Mouse (Mus musculus) layer of hippocampus, postnatal 14 days (tissue): Measurements from ENCODE around the gene Pcmtd2. TPM values are rescaled to one million over a fixed set of nuclear protein-coding genes. Genes with fewer than 3 reads are reported as not detected.
"Not testable (repeated sequence)": the region's sequence is repeated elsewhere in the genome, so short reads cannot be mapped to it uniquely, and the experiment has no call there.

Source experiments
- DNase-seq, 2 experiments: peaks; one replicate each; pipeline ENCODE4 v3.0.0; 2021 to 2022; ENCODE audit warnings: low spot score in 2 of 2, mixed read lengths in 1 of 2
- long read RNA-seq, 2 experiments: library from polyadenylated mRNA; stranded (forward); transcript quantifications; one replicate each; pipeline ENCODE4 v2.0.0; 2021
- total RNA-seq, 2 experiments: library from RNA; stranded (reverse); gene quantifications; 2 replicates each; pipeline ENCODE4 v1.2.3; 2021

Gene Pcmtd2
- 10 to 100 TPM; 66.9 to 73.3 TPM for total RNA-seq
- long read RNA-seq, experiment 1, transcript Pcmtd2-201 (7 exons, 3,569 nt), result major isoform, 35 of 48 reads
- long read RNA-seq, experiment 1, partial matches to known transcripts, result 3 of 48 reads
- long read RNA-seq, experiment 1, other reads (novel, unspliced or antisense), result 8 of 48 reads
- long read RNA-seq, experiment 2, transcript Pcmtd2-201 (7 exons, 3,569 nt), result major isoform, 50 of 62 reads
- long read RNA-seq, experiment 2, partial matches to known transcripts, result 0 of 62 reads
- long read RNA-seq, experiment 2, other reads (novel, unspliced or antisense), result 11 of 62 reads

DNA sequence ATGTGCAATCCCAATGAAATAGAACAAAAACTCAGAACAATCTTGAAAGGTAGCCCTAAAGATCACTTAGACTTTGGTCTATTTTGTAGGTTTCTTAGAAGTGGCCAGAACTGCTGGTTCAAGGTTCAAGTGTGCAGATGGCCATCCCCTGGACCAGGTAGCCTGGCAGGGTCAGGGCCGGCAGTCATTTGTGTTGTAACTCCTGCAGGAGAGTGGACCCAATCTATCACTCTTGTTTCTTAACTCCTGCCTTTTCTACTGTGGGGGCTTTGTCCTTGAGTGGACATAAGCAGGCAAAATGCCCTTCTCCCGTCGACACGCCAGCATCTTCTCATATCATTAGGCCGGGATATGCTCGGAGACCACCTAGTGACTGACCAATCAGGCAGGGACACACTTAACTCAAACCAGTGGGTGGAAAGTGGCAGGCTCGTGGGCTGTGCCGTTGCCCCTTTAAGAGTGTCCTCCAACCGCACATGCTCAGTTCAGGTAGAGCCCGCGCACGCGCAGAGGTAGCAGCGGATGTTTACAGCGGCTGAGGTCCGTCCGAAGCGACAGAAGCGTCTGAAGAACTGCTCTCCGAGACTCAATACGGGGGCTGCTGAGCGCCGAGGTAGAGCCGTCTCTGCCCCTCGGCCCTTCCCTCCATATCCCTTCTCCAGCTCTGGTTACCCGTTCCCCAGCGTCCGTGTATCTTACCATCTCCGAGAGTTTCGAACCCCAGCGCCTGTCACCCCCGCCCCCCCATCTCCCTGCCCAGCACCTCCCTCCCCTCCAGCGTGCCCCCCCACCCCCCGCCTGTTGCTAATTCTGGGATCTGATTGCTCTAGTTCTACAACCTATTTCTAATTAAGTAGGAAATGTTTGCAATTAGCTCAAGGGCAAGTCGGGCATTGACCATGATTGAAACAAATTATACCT lies at the start of gene Pcmtd2:
Gene Pcmtd2, plus strand, starts transcription at position 483 of the 921 bp plus-strand sequence.
- DNase-seq, result peak; percentile 87 to 95

DNA sequence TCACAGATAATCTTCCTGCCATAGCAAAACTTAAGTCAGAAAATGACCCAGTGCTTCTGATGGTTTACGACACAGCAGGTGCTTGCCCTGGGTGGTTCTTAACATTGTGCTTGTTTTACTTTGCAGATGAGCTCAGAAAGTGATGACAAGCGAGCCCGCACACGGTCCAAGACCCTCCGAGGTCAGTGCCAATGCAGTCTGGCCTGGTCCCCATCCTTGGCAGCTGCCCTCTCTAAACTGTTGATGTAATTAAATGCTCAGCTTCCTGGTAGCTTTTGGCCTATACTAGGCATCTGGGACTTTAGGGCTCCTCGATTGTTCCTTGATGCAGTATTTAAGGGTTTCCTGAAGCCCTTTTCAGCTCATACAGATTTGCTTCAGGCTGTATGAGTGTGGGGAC lies 48.3 kb upstream of the Pcmtd2 start:
- no peak for DNase-seq

DNA sequence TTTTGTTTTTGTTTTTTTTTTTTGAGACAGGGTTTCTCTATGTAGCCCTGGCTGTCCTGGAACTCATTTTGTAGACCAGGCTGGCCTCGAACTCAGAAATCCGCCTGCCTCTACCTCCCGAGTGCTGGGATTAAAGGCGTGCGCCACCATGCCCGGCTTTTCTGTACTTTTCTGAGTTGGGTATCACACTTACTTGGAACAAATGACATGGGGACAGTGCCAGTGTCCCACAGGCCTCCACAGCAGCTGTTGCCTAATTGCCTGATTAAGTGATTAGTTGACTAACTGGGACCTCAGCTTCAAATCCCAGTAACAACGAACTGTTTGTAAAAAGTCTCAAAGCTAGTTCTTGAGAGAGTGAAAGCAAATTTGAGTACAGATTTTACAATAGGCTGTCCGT lies 44.5 kb upstream of the Pcmtd2 start:
- not testable (repeated sequence) for DNase-seq

DNA sequence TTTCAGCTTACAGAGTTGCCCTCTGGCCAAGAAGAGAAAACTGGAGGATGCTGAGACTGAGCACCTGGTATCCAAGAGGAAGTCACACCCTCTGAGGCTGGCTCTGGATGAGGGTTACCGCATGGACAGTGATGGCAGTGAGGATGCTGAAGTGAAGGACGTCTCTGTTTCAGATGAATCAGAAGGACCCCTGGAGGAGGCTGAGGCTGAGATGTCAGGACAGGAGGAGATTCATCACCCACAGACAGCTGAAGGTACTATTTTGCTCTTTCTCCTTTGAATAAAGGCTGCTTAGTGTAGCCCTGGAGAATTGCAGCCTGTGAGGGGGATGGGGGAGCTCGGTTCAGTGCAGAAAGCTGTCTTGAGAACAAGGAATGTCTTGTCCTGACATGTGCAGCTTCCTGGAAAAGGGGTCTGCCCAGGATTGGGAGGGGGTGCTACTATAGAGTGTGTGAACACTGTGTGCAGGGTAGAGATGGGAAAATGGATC lies 42.0 kb upstream of the Pcmtd2 start:
- peak; percentile 16 to 58 for DNase-seq

DNA sequence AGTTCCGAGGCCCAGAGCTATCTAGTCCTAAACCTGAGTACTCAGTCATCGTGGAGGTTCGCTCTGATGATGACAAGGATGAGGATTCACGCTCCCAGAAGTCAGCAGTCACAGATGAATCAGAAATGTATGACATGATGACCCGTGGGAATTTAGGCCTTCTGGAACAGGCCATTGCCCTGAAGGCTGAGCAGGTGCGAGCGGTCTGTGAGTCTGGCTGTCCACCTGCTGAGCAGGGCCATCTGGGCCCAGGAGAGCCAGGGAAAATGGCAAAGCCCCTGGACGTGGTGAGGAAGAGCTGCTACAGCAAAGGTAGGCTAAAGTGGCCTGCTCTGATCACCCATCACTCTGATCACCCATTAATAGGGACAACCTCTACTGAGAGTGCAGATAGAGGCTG lies 40.0 kb upstream of the Pcmtd2 start:
- DNase-seq, result no peak

DNA sequence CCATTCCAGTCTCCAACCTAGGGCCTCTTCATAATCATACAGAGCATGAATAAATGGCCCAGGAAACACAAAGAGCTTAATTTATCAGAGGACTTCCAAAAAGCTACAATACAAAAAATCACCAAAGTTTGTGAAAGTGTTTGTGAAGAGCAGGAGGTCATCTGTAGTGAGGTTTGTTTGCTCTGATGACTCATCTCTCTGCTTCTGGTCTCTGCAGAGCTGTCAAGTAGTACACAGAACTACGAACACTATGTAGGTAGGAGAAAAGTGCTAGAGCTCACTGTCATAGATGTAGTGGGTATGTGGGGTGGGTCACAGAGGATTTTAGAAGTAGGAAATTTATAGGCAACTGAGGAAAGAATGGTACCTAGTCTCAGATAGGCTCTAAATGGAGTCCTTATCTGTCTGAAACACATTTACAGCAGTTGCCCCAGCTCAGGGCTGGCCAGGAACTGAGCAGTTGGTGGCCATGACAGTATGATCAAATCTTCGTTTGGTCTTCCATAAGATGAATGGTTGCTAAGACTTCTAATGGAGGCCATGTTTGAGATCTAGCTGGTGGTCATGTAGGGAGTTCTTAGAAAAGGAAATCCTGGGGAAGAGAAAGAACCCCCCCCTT lies 8.5 kb upstream of the Pcmtd2 start:
- no peak for DNase-seq

DNA sequence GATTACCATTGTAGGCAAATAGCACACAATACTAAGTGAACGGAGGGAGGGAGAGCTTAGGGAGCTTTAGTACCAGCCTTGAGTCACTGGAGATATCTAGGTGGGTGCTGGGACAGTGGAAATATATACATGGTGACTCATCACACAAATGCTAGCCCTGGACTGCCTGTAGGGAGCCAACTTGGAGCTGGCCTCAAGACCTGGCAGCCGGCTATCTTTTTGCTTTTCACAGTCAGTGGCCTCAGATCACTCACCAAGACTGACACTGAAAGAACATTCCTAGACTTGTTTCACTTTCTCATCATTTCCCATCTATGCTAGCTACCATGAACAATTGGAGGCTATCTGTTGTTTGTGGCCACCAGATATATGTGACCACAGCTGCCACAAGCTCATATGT lies 4.9 kb upstream of the Pcmtd2 start:
- no peak for DNase-seq

DNA sequence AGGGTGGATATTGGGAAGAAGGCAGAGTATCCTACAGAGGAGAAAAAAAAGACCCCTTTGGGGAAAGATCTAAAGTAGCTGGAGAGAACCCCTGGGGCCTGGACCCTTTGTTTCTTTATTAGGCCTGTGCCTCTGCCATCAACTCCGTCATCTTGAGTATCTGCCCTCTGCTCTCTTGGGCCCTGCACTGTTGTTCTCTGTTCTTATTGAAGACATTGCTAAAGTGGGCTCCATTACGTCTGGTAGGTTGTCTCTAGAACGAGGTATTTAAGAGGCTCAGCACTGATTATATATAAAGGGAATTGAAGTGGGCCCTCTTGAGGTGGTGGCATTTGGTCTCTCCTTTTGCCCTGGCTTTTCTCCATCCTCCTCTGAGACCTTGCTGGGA lies 633 bp downstream of the Pcmtd2 start:
- peak in 1 of 2 experiments; percentile 10 for DNase-seq

DNA sequence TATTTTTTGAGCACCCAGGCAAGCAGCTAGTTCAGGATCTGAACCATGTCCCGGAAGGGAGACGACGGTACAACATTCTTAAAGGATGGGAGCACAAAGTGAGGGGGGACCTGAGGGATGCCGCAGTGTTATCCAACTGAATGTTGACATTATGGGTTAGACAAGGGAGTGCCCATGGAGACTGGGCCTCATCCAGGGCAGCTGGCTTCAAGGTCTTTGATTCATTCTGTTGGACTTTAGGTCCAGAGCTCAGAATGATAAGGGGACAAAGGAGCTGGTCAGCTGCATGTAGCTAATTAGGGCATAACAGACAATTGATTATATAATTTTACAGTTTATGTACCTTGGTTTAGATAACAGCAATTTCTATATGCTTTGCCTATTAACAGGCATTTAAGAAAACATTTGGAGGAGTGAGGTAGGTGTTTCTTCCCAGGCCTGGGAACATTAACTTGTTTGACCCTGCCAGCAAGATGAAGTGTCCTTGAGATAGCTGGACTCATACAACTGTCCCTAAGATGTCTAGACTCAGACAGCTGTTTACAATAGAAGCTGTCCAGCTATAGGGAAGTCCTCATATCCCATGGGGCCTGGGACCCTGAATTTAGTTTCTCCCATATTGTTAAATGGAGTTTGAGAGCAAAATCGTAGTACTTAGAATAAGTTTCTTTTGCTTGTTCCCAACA lies 8.2 kb downstream of the Pcmtd2 start:
- no peak for DNase-seq

DNA sequence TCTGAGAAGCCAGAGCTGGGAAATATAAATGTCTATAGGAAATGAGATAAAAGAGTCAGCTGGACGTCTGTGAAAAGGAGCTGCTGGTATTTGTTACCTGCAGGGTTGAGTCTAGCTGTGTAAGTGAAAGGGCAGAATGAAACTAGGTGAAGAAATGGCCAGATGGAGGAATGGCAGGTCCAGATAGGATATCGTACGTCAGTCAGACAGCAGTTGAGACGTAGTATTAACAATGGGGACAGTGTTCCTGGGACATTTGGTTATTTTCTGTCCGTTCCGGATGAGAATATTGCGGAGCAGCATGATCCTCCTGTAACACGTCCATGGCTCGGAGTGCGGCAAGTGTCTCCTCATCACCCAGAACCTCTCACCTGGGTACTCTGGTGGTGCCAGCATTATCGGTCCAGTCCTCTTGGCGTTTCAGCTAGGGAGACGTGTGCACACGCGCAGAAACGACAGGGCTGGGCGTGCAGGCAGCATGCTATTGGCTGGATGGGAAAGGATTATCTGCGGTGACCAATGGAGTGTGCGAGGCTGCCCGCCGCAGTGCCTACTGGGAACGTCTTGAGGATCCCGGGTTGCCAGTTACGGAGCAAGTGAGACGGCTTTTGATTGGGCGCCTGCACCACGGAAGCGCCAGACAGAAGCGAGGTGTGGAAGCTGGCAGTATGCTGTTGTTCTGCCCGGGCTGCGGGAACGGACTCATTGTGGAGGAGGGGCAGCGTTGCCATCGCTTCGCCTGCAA lies 26.3 kb downstream of the Pcmtd2 start, which contains the start of gene Polr3k:
Gene Polr3k, plus strand, starts transcription at position 547 of the 745 bp plus-strand sequence.
- DNase-seq, result peak; percentile 90 to 97

DNA sequence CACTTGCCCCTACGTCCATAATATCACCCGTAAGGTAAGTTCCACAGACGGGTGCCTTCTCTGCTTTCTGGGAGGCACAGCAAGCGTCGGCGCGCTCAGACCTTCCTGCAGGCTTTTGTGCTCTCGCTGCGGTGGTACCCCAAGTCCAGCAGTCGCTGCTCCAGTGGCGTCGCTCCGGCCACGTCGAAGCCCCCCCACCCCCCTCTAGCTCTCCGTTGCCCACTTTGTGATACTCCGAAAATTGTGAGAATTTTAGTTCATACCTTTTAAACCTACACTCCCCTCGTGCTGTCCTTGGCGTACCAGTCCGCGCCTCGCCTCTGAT lies 26.8 kb downstream of the Pcmtd2 start:
- no peak for DNase-seq

DNA sequence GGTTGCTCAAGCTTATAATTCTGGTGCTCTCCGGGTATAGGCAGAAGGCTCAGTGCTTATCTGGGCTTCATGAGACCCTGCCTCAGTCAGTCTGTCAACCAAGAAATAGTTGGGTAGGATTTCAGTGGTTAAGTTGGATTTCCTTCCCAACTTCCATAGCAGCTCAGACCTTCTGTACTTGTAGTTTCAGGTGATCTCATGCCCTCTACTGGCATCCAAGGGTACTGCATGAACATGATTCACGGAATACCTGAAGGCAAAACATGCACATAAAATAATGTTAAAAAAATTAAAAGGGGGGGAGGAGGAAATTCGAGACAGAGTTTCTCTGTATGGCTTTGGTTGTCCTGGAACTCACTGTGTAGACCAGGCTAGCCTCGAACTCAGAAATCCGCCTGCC lies 29.3 kb downstream of the Pcmtd2 start:
- peak; percentile 59 to 73 for DNase-seq

DNA sequence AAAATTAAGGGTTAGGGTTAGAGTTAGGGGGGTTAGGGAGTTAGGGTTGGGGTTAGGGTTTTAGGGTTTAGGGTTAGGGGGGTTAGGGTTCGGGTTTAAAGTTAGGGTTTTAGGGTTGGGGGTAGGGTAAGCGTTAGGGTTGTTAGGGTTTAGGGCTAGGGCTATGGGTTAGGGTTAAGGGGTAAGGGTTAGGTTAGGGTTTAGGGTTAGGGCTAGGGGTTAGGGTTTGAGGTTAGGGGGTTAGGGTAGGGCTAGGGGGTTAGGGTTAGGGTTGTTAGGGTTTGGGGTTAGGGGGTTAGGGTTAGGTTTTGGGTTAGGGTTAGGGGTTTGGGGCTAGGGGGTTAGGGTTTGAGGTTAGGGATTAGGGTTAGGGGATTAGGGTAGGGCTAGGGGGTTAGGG lies 33.4 kb downstream of the Pcmtd2 start:
- no peak for DNase-seq

DNA sequence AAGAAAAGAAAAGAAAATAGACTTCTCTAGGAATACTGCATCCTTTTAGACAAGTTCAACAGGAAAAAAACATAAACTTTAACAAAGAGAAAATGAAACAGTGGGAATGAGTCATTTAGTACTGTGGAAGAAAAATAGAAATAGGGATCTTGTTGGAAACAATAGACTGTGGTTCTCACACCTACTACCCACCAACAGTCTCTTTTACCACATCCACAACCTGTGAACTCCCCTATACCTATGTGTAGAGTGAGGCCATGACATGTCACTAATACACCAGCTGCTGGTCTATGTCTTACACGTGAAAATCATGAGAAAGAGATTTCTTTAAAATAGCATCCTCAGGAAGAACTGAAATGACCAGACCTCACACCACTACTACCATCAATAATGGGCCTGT lies 41.2 kb downstream of the Pcmtd2 start:
- no peak for DNase-seq

DNA sequence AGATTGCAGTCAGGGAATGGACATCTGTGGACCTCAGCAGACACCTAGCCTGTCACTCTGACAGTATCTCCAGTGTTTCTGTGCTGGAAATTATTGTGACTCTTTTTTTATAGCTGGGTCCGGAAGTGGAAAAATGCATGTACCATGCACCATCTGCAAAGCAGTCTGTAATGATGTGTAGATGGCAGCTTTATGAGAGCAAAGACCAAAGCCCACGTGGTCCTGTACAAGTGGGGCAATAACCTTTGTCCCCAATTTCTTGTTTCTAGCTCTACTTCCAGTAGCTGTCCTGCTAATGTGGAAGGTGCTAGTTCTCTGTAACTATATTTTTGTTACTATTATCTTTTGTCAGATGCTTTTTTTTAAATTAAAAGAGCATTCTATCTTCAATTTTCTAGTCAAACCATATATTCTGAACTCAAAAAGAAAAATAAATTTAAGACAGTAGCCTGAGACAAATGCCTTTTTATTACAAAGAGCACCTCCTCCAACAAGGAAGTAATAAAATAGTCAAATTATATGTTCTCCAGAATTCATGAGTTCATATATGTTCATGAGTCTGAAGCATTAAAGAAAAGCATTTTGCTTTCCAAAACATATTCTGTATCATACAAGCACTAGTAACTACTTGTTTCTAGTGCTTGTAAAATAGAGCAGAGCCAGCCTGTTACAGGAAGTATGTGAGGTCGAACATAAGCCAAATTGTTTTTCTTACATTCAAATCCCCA lies 45.5 kb downstream of the Pcmtd2 start:
- no peak for DNase-seq

Other genes with a start within 250 kb of the Pcmtd2 start
- gene Prpf6, start 246.0 kb upstream of the Pcmtd2 start, total RNA-seq, result 10 to 100 TPM; 51.2 to 55.5 TPM
- 100 to 1,000 TPM; 108 to 116 TPM for gene Zfp512b, start 245.1 kb upstream of the Pcmtd2 start, total RNA-seq
- 10 to 100 TPM; 14.6 to 19.5 TPM for gene Samd10, start 238.6 kb upstream of the Pcmtd2 start, total RNA-seq
- gene Gm29797, start 180.8 kb upstream of the Pcmtd2 start, total RNA-seq, result not detected
- 10 to 100 TPM; 14.4 to 15.6 TPM for gene Sox18, start 166.2 kb upstream of the Pcmtd2 start, total RNA-seq
- gene Tcea2, start 157.5 kb upstream of the Pcmtd2 start, total RNA-seq, result 10 to 100 TPM; 51.2 to 59.4 TPM
- 10 to 100 TPM; 41.5 to 44.4 TPM for gene Rgs19, start 143.9 kb upstream of the Pcmtd2 start, total RNA-seq
- gene Lkaaear1, start 139.4 kb upstream of the Pcmtd2 start, total RNA-seq, result not detected
- 10 to 100 TPM; 52.9 to 54.1 TPM for gene Oprl1, start 122.8 kb upstream of the Pcmtd2 start, total RNA-seq
- 10 to 100 TPM; 39.5 to 42.7 TPM for gene Myt1, start 74.5 kb upstream of the Pcmtd2 start, total RNA-seq
- 10 to 100 TPM; 29.6 to 33.9 TPM for gene Polr3k, start 26.5 kb downstream of the Pcmtd2 start, total RNA-seq
- gene Gm14496, start 153.3 kb downstream of the Pcmtd2 start, total RNA-seq, result not detected